Mouse (Mus musculus) embryonic fibroblast, embryonic 13.5 days (primary cell): ENCODE measurements around the gene Rnf208.

Experiments used
- CTCF ChIP-seq: IDR thresholded peaks from 2 replicates; pipeline ENCODE4 v1.5.1; 2011; ENCODE audit warnings: mild to moderate bottlenecking, control low read depth, low read length, moderate library complexity, borderline replicate concordance; ENCODE audit not compliant: insufficient read depth
- POLR2A ChIP-seq: IDR thresholded peaks from 2 replicates; pipeline ENCODE4 v1.6.1; 2011; ENCODE audit warnings: low read depth, mild to moderate bottlenecking, control low read depth, low read length, moderate library complexity

- TF ChIP-seq CTCF (no peak), POLR2A (no peak)
These were observed 48.2 kb downstream of the Rnf208 start for GRCm38 (mm10) chr2:25290101-25290815.
